Mouse (Mus musculus) megakaryocyte, adult 5-6 weeks (primary cell): ENCODE measurements around the gene Pcdh7. TPM values are rescaled to one million over a fixed set of nuclear protein-coding genes. Genes with fewer than 3 reads are reported as not detected.

Source experiments
- ATAC-seq: 2 replicates; pipeline ENCODE4 v1.8.0; 2016; ENCODE audit warnings: mild to moderate bottlenecking, inconsistent platforms; ENCODE audit not compliant: poor library complexity, severe bottlenecking
- total RNA-seq, 2 experiments: library from RNA; stranded (forward) in 1 of 2; stranded (reverse) in 1 of 2; fragments of 153-499, 151-499 nt in 1 of 2; fragments of 221-1000, 200-1000 nt in 1 of 2; gene quantifications; 2 replicates each; pipeline versions ENCODE4 v1.2.3 to v1.2.4; 2015 to 2017

The Pcdh7 gene
- total RNA-seq, 2 experiments from 2014 or later: 0.16 to 0.26 TPM

GRCm38 (mm10) chr5:57743956-57744661, 26.3 kb downstream of the Pcdh7 start:
- no peak for ATAC-seq

- no peak for ATAC-seq
Observed at GRCm38 (mm10) chr5:57745879-57746278, 28.1 kb downstream of the Pcdh7 start.

GRCm38 (mm10) chr5:57750320-57750719, 32.6 kb downstream of the Pcdh7 start:
- ATAC-seq: no peak

- ATAC-seq: no peak
Observed at GRCm38 (mm10) chr5:57755791-57756190, 38.0 kb downstream of the Pcdh7 start.

DNA sequence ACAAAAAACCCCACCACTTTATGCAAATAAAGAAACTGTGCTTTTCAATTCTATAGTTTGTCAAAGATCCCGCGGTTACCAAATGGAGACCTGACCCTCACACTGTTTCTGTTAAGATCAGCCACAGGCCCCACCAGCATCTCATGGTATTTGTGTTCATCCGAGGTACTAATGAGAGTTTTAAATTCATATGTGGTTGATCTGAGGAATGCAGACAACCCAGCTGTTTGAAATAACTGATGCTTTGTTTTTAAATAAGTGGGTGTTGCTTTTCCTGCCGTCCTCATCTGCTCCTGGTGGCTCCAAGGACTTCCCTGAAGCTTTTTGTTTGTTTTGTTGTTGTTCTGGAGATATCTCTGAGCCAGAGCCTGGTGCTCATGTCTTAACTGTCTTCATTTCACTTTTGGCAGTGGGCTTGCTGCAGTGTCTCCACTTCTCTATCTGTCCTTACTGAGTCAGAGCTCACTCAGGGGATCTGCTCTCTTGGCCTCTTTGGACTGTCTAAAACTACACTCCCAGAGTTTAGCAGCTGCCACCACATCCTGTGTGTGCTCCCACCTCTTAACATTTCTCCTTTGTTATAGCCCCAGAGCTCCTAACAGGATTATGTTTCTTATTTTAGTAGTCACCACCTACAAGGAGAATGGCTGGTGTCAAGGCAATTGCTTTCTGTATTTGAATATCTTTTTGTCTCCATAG, 39.1 kb downstream of the Pcdh7 start:
- no peak for ATAC-seq

DNA sequence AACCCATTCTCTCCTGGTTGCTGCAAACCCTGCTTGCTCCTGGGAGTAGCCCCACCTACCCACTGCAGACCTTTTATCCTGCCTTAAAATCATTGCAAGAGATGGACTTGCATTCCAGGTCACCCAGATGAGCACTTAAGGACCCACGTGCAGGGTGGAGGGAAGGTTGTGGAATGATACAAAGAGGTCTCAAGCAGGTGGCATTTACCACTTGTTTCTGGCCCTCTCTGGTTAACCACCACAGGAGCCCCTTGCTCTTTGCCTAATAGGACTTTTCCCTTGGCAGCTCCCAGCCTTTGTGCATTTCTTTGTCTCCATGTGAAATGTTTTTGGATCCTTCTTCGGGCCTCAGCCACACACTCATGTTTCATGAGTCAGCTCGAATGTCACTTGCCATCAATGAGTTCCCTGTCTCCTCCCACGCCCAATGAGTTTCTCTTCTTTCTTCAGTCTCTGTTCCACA, 39.7 kb downstream of the Pcdh7 start:
- ATAC-seq: no peak

DNA sequence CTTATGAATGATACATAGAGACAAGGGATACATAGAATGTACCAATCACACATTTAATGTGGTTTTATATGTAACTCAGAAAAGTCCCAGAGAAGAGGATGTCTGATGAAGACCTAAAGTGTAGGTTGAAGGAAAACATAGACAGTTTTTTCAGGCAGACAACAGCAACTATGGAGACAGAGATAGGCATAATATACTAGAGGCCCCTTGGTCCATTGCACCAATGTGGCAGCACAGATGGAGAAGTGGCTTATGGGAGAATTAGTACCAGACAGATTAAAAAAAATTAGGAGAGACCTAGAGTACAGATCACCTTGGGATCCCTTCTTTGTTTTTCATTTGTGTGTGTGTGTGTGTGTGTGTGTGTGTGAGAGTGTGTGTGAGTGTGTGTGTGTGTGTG, 41.2 kb downstream of the Pcdh7 start:
- ATAC-seq: no peak

DNA sequence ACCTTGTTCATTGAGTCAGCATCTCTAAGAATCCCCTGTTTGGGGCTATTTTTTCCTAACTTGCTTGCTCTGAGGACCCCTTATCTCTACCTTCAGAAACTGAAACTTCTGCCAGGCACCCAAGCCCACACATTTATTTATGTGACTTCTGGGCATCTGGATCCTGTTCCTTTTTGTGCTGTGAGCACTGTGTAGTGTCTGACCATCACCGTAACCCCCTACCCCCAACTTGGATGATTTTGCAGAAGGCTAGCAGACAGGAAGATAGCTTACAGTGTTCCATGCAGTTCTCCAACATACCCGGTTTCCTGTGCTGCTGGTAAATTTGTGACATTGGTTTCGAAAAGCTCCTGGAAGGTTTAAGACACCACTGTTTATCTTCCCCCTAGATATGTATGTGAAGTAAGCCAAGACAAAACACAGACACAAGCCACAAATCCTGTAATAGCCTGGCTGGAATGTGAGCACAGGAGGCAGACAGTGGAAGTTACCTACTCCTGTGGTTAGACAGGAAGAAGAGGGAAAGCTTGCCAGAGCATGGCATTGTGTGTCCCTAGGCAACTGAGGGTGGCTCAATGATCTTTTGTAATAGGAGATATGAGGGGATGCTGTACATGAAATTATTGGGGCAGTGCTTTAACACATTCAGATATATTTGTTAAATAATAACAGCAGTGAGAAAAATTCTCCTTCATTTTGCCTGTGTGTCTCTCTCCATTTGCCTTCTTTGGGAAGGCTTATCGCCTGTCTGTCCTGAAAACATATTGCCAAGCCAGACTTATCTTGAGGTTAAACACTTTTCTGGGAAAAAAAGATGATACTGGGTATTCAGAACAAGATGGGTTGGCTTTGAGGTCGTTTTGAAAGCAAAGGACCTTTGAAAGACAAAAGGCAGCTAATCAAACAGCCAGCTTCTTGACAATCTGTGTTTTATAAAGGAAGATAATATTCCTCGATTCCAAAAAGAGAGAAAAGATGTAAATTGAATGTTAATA, 42.6 kb downstream of the Pcdh7 start:
- no peak for ATAC-seq

DNA sequence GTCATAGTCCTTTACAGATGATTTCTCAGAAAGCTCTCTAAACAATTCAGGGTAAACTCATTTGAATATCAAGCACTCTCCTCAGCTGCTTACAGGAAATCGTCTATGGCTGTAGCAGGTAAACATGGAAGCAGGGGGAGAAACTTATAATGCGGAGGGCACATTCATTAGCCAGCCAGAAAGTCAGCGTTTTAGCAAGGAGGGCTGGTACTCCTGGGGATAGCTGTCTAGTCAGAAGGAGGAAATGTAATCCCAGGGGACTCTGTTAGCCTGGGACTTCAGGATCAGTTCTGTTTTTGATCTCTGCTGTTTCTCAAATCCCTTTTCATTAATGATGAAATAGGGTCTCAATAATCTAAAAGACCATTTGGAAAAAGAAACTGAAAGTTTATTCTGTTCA, 47.6 kb downstream of the Pcdh7 start:
- no peak for ATAC-seq

DNA sequence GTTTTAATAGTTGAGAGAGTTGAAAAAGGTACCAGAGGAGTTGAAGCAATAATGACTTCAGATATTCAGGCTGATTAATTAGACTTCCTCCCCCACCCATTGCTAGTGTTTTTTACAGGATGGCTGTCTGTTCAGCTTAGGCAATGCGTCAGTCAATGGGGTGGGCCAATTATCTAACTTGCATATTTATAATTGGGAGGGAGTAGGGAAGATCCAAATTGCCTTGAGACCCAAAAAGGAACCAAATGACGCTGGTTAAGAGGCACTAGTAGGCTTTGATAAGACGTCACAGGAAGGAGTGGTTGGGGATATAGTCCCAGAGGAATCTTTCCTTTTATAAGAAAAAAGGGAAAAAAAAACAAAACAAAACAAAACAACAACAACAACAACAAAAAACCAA, 49.6 kb downstream of the Pcdh7 start:
- no peak for ATAC-seq

DNA sequence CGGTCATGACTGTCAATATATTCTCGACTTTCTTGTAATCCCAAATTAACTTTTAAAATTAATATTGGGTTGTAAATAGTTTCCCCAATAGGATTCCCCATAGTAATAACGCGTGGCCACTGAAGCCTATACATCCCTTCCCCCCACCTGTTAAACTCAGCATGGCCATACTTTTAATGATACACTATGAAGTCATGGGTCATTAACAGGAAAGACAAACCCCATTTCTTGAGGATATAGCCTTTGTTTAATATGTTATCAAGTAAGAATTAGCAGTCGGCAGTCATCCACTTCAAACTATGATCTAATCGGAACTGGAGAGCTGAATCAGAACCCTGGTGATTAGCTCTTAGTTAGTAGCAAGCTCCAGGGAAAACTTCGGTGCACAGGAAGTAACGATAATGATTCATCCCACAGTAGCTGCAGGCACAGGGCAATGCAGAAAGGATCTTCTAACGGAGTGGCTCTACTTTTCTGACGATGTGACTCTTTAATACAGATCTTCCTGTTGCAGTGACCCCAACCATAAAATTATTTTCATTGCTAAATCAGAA, 50.8 kb downstream of the Pcdh7 start:
- no peak for ATAC-seq

DNA sequence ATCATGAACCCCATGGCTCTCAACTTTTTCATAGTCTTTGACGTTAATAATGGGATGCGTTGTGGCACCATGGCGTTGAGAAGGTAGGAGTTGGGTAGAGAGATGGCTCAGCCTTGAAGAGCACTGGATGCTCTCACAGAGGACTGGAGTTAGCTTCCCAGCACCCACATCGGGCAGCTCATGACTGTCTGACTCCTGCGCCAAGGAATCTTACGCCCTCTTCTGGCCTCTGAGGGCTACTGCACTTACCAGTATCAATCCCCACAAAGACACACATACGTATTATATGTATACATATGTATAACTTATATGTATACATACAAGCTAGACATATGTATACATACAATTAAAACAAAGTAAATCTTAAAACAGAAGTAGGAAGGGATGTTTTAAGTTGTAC, 51.9 kb downstream of the Pcdh7 start:
- no peak for ATAC-seq

- ATAC-seq: no peak
Observed at GRCm38 (mm10) chr5:57770364-57770763, 52.6 kb downstream of the Pcdh7 start.

- no peak for ATAC-seq
Observed at GRCm38 (mm10) chr5:57771122-57771521, 53.4 kb downstream of the Pcdh7 start.

DNA sequence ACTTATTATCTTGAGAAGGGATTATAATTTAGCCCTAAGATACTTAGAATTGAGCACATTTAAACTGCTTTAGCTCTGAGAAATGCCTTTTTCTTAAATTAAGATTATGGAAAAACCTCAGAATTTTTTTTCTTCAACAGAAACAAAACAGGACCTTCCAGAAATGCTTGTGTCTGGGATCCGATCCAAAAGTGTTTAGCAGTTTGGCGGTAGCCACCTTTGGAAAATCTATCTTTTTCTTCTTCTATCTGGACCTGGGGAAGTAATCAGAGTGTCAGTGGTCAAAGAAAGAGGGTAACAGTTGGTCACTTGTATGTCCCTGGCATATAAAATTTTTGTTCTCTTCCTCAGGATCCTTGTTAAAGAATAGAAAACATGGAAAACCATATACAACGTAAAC, 54.9 kb downstream of the Pcdh7 start:
- ATAC-seq: no peak

DNA sequence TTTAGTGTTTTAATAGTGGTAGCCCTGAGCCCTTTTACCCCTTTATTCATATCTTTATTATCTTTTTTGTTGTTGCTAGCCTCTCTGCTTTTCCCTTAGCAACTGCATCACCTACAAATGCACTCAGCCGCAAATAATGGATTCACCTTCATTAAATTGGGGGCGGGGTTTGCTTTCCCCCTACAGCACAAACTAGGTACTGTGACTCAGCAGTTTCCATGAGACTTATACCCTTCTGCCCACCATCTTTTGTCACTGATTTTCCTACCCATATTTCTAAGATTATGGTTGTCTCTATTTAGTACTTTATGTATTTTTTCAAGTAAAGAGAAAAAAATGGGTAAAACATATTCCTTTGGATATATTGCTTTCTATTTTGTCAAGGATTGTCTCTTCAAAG, 56.7 kb downstream of the Pcdh7 start:
- ATAC-seq: no peak

- ATAC-seq: no peak
Observed at GRCm38 (mm10) chr5:57778093-57778492, 60.3 kb downstream of the Pcdh7 start.

- no peak for ATAC-seq
Observed at GRCm38 (mm10) chr5:57779951-57780350, 62.2 kb downstream of the Pcdh7 start.

DNA sequence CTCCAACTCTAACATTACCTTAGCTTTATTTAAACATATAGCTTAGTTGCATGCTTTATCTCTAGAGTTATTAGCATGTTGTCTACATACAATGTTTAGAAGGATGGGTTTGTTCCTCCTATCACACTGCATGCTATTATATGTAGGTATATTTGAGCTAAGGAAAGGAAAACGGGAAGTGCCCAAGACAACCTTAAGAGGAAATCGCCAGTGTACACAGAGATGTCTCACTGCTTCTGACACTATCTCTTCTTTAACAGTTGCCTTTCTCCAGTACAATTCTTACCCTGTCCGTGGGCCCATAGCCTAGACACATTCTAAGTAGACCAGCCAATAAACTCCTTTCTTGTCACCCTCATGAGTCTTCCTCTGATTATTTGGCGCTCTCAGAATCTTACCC, 62.8 kb downstream of the Pcdh7 start:
- ATAC-seq: no peak

DNA sequence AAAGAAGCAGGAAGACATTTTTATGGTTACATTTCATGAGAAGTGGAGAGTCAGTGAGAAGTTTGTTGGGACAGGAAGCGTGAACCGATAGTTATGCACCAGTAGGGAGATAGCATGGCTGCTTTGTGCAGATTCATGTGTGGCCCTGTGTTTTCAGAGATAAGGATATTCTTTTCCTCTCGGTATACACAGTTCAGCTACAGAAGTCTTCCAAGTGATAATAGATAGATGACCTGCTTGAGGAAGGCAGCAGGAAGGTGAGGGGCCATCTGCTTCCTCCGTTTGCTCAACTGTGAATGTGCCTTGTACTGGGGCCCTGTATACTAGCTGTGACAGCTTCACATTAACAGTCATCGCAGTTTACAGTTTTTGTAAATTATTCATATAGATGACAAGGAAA, 64.2 kb downstream of the Pcdh7 start:
- ATAC-seq: peak; percentile 51

DNA sequence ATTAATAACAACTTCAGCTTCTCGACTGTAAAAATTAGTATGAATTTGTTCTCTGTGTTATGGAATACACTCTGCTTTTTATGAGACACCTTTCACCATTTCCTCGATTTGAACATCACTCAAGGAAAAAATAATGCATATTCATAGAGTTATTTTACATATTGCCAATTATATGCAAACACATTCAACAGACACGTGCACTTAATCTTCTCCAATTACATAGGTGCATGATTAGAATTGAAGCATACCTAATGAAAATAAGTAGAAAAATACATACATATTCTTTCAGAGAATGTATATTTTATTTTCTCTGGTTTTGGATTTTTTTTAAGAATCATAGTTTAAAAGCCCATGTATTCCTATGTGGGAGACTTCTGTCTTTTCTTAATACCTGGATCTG, 64.8 kb downstream of the Pcdh7 start:
- ATAC-seq: no peak
